Mouse (Mus musculus) ES-E14 (cell line): Measurements from ENCODE around the gene Nfrkb.

ENCODE experiments used
- CHD2 ChIP-seq: IDR thresholded peaks from 2 replicates; pipeline ENCODE4 v1.6.1; 2014; ENCODE audit warnings: mild to moderate bottlenecking, low read depth, low read length, inconsistent platforms
- ZC3H11A ChIP-seq: IDR thresholded peaks from 2 replicates; pipeline ENCODE4 v1.6.1; 2012; ENCODE audit warnings: low read depth, mild to moderate bottlenecking, inconsistent platforms, low read length, borderline replicate concordance

DNA sequence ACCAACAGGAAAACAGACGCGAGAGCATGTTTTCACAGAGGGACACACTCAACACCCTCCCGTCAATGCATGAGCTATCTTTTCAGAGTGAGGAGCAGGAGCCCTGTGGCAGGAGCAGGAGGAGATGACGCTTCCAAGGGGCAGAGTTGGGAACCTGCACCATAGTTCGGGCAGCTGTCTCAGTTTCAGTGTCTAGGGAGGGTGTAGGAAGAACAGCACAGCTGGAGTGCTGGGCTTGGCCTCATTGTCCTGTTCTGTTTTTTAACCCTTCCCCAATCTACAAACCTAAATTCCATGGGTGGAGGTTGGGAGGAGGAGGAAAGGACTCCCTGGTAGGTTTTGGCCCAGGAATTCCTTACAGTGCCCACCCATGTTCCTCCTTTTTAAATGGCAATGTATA is 52.8 kb downstream of the Nfrkb start:
- TF ChIP-seq ZC3H11A (no peak), CHD2 (no peak)
